Mouse (Mus musculus): ENCODE measurements around the gene Ptprh. TPM values are rescaled to one million over a fixed set of nuclear protein-coding genes. Genes with fewer than 3 reads are reported as not detected.
"Not testable (repeated sequence)": the region's sequence is repeated elsewhere in the genome, so short reads cannot be mapped to it uniquely, and the experiment has no call there.

The Ptprh gene
- polyA plus RNA-seq, 1 experiment, result not detected

DNA sequence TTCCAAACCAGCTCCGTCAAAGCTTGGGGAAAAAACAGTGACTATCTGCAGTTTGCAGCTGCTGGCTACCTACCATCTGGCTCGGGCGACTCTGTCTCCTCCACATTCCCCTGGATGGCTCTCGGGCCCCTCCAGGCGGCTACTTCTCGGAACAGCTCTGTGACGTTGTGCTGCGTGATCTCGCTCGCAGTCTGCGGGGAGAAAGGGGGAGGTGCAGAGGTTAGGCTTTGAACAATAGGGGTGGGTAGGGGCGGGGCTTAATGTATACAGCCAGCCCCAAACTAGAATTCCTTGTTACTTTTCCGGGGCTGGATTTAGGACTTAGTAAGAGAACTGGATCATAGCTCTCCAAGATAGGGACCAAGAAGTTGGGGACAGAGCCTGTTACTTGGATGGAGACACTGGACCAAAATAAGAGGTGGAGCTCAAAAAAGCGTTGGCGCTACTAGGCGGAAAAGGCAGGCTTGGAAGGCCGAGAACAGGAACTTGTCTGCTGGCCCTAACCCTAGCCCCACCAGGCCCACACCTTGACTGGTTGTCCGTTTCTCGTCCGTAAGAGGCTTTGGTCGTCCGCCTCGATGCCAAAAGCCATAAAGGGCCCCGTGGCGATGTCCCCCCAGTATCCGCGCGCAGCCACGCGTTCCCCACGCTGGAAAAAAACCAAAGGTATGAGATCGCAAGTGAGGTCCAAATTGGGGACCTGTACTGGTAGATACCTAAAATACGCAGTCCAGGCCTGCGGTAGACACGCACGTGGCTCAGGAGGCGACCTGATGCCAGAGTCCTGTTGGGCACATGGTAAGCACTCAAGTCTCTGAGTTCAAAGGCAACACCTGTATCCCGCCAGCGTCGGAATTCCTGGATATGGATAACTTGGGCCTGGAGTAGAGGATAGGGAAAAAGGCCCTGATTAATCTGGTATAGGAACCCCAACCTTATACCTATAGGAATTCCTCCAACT lies 77.2 kb downstream of the Ptprh start:
- 0 out of 2 replicates have a peak, but pooled peaks have one; percentile 31 for TF ChIP-seq EP300 (IDR thresholded peaks at IDR 0.05; ENCODE audit: insufficient read depth, low read depth, low read length)
- peak; percentile 67 for TF ChIP-seq CTCF (IDR thresholded peaks at IDR 0.05; ENCODE audit: low read depth, low read length)
- TF ChIP-seq POLR2A (IDR thresholded peaks at IDR 0.05; ENCODE audit: insufficient read depth, low read length), result peak; percentile 6
- Histone ChIP-seq H3K4me3 (ENCODE audit: low read depth, low read length) (peak overlapping the region; percentile 65), H3K4me1 (ENCODE audit: control insufficient read depth, insufficient read depth, low read length) (peaks cover 3% of the 10 kb centered on the region), H3K27ac (ENCODE audit: insufficient read depth, low read length) (peak overlapping the region; percentile 71), H3K36me3 (ENCODE audit: control insufficient read depth, insufficient read depth, low read length, poor library complexity, severe bottlenecking) (no peaks in the 10 kb centered on the region), H3K9me3 (replicated peaks; ENCODE audit: control insufficient read depth, insufficient read depth, low read length, poor library complexity, severe bottlenecking) (no peaks in the 10 kb centered on the region), H3K9ac (ENCODE audit: low read depth, poor library complexity, severe bottlenecking) (peak overlapping the region; percentile 61), H3K27me3 (ENCODE audit: control insufficient read depth, insufficient read depth, low read length, poor library complexity, severe bottlenecking) (no peaks in the 10 kb centered on the region)

- not testable (repeated sequence) for H3K36me3 ChIP-seq (ENCODE audit: control insufficient read depth, insufficient read depth, low read length, poor library complexity, severe bottlenecking); H3K4me1 ChIP-seq (ENCODE audit: control insufficient read depth, insufficient read depth, low read length); H3K4me3 ChIP-seq (ENCODE audit: low read depth, low read length); H3K27me3 ChIP-seq (ENCODE audit: control insufficient read depth, insufficient read depth, low read length, poor library complexity, severe bottlenecking); H3K9ac ChIP-seq (ENCODE audit: low read depth, poor library complexity, severe bottlenecking); H3K27ac ChIP-seq (ENCODE audit: insufficient read depth, low read length); H3K9me3 ChIP-seq (replicated peaks; ENCODE audit: control insufficient read depth, insufficient read depth, low read length, poor library complexity, severe bottlenecking)
- TF ChIP-seq CTCF (IDR thresholded peaks at IDR 0.05; ENCODE audit: low read depth, low read length), result peak; percentile 62
These were observed 79.5 kb downstream of the Ptprh start, which contains the start of gene Tnni3 for GRCm38 (mm10) chr7:4524212-4524922. TSS of gene Tnni3 (minus strand) at chr7:4524229.

DNA sequence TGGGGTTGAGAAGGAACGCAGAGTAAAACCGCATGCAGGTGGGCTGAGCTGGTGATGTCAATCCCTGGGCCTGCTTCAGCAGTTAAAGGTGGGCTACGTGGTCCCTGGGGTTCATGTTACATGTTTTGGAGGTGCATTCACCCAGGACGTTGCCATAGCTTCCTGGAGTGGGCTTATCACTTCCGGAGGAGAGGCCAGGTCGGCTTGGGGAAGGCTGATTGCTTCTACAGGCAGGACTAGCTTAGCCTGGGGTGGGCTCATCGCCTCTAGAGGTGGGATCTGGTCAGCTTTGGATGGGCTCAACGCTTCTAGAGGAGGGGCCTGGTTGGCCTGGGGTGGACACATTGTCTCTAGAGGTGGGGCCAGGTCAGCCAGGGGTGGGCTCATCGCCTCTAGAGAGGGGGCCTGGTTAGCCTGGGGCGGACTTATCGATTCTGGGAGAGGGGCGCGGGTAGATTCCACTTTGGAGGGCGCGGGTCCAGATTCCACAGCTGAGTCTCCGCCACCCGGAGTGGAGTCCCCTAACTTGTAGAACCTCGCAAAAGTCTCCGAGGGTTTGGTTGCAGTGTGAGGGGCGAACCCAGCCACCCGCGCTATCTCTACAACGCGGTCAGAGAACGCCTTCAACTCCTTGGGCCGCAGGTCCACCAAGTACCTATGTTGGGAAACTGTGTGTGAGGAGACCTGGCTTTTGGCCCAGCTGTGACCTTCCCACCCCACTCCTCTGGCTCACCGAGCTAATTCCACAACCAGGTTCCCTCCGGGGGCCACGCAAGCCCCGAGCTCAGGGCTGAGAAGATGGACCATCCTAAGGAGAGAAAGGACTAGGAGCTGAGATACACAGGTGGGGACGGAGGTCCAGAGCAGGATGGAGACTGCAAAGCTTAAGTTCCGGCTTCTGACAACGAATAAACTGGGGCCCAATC lies 80.4 kb downstream of the Ptprh start:
- TF ChIP-seq POLR2A (IDR thresholded peaks at IDR 0.05; ENCODE audit: insufficient read depth, low read length) (no peak), CTCF (IDR thresholded peaks at IDR 0.05; ENCODE audit: low read depth, low read length) (no peak), EP300 (IDR thresholded peaks at IDR 0.05; ENCODE audit: insufficient read depth, low read depth, low read length) (no peak)
- no peak overlapping the region for H3K27ac ChIP-seq (ENCODE audit: insufficient read depth, low read length)
- no peak overlapping the region for H3K9ac ChIP-seq (ENCODE audit: low read depth, poor library complexity, severe bottlenecking)

GRCm38 (mm10) chr7:4522292-4522691 lies 81.5 kb downstream of the Ptprh start:
- H3K4me3 ChIP-seq (ENCODE audit: low read depth, low read length), result no peak overlapping the region
- H3K4me1 ChIP-seq (ENCODE audit: control insufficient read depth, insufficient read depth, low read length), result peaks cover 3% of the 10 kb centered on the region
- H3K36me3 ChIP-seq (ENCODE audit: control insufficient read depth, insufficient read depth, low read length, poor library complexity, severe bottlenecking), result no peaks in the 10 kb centered on the region
- no peaks in the 10 kb centered on the region for H3K27me3 ChIP-seq (ENCODE audit: control insufficient read depth, insufficient read depth, low read length, poor library complexity, severe bottlenecking)
- no peak overlapping the region for H3K9ac ChIP-seq (ENCODE audit: low read depth, poor library complexity, severe bottlenecking)
- no peak overlapping the region for H3K27ac ChIP-seq (ENCODE audit: insufficient read depth, low read length)
- no peaks in the 10 kb centered on the region for H3K9me3 ChIP-seq (replicated peaks; ENCODE audit: control insufficient read depth, insufficient read depth, low read length, poor library complexity, severe bottlenecking)
- no peak for TF ChIP-seq EP300 (IDR thresholded peaks at IDR 0.05; ENCODE audit: insufficient read depth, low read depth, low read length)
- no peak for TF ChIP-seq CTCF (IDR thresholded peaks at IDR 0.05; ENCODE audit: low read depth, low read length)
- no peak for TF ChIP-seq POLR2A (IDR thresholded peaks at IDR 0.05; ENCODE audit: insufficient read depth, low read length)

More for the DNA sequence above, 80.4 kb downstream of the Ptprh start:
- H3K4me1 ChIP-seq (ENCODE audit: control insufficient read depth, insufficient read depth, low read length), result peaks cover 3% of the 10 kb centered on the region
- no peaks in the 10 kb centered on the region for H3K36me3 ChIP-seq (ENCODE audit: control insufficient read depth, insufficient read depth, low read length, poor library complexity, severe bottlenecking)
- H3K4me3 ChIP-seq (ENCODE audit: low read depth, low read length), result no peak overlapping the region
- H3K27me3 ChIP-seq (ENCODE audit: control insufficient read depth, insufficient read depth, low read length, poor library complexity, severe bottlenecking), result no peaks in the 10 kb centered on the region
- no peaks in the 10 kb centered on the region for H3K9me3 ChIP-seq (replicated peaks; ENCODE audit: control insufficient read depth, insufficient read depth, low read length, poor library complexity, severe bottlenecking)

DNA sequence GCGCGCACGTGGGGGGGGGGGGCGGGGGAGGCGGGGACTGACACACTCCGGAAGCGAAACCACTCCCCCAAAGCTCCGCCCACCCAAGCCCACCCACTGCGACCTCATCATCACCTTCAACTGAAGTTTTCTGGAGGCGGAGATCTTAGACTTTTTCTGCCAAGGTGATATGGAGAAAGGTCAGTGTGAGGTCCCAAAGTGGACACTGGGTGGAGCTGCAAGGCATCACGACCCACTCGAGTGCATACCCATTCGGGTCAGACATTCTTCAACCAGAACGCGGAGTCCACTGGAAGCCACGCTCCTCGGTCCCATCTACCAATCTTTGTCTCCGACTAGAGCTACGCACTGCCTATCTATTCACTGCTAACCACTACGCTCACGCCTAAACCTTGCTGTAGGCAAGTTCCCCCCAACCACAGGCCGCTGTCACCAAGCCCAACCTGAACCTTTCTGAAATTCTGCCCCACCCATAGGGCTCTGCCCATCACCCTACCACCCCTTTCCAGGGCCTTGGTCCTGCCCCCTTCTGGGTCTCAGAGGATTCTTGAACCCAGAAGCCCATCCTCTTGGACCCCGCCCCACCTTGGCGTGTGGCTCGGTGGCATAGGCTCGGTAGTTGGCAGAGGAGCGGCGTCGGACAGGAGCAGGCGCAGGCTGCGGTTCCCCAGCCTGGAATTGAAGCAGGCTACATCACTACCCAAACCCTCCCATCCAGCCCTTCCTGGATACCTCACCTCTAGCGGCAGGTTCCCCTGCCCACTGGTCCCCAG lies 82.4 kb downstream of the Ptprh start:
- Histone ChIP-seq H3K4me1 (ENCODE audit: control insufficient read depth, insufficient read depth, low read length) (peaks cover 3% of the 10 kb centered on the region), H3K4me3 (ENCODE audit: low read depth, low read length) (no peak overlapping the region), H3K9ac (ENCODE audit: low read depth, poor library complexity, severe bottlenecking) (no peak overlapping the region), H3K36me3 (ENCODE audit: control insufficient read depth, insufficient read depth, low read length, poor library complexity, severe bottlenecking) (no peaks in the 10 kb centered on the region), H3K27me3 (ENCODE audit: control insufficient read depth, insufficient read depth, low read length, poor library complexity, severe bottlenecking) (no peaks in the 10 kb centered on the region), H3K9me3 (replicated peaks; ENCODE audit: control insufficient read depth, insufficient read depth, low read length, poor library complexity, severe bottlenecking) (no peaks in the 10 kb centered on the region), H3K27ac (ENCODE audit: insufficient read depth, low read length) (no peak overlapping the region)
- TF ChIP-seq POLR2A (IDR thresholded peaks at IDR 0.05; ENCODE audit: insufficient read depth, low read length) (no peak), CTCF (IDR thresholded peaks at IDR 0.05; ENCODE audit: low read depth, low read length) (no peak), EP300 (IDR thresholded peaks at IDR 0.05; ENCODE audit: insufficient read depth, low read depth, low read length) (no peak)
